Mouse (Mus musculus): ENCODE data around the gene Ugt2b34. TPM values are rescaled to one million over a fixed set of nuclear protein-coding genes. Genes with fewer than 3 reads are reported as not detected.
"Not testable (repeated sequence)": the region's sequence is repeated elsewhere in the genome, so short reads cannot be mapped to it uniquely, and the experiment has no call there.

Gene Ugt2b34
- polyA plus RNA-seq, 1 experiment from 2014 or later: 64.1 TPM

DNA sequence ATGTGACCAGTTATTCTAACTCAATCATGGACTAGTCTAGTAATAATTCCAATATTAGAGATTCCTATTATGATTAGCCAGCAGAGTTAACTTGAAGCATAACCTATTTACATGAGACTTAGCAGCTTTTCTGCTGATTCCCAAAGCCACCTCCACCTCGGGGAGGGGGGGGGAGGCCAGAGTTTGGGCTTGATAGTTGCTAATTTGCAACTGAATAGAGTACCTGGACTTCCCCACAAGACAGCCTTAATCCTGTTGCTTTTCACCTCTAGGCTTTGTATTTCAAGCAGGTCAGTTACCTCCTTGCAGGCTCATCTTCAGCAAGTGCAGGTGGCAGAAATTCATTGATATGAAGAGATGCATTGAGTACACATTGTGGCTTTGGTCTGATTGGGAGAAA is 49.1 kb downstream of the Ugt2b34 start:
- no peak for TF ChIP-seq EP300 (optimal IDR thresholded peaks at IDR 0.05)
- no peak for TF ChIP-seq CTCF (IDR thresholded peaks at IDR 0.05; ENCODE audit: low read depth)
- Histone ChIP-seq H3K9ac (ENCODE audit: low read length) (no peak overlapping the region), H3K4me2 (replicated peaks; ENCODE audit: low read depth) (no peak overlapping the region), H3K27ac (replicated peaks) (no peak overlapping the region), H3K4me1 (replicated peaks; ENCODE audit: control insufficient read depth, insufficient read depth) (no peaks in the 10 kb centered on the region), H3K36me3 (ENCODE audit: control insufficient read depth, insufficient read depth, low read length) (no peaks in the 10 kb centered on the region), H3K27me3 (ENCODE audit: control insufficient read depth, insufficient read depth, low read length) (no peaks in the 10 kb centered on the region), H3K9me3 (ENCODE audit: control insufficient read depth, low read length) (no peaks in the 10 kb centered on the region), H3K4me3 (ENCODE audit: low read depth, low read length) (no peak overlapping the region)
- no peak for DNase-seq (ENCODE audit: low spot score)
- no peak for ATAC-seq (ENCODE audit: low FRiP score, low TSS enrichment)
- WGBS: 42% methylated on average over 1 of the region's 1 CpGs

DNA sequence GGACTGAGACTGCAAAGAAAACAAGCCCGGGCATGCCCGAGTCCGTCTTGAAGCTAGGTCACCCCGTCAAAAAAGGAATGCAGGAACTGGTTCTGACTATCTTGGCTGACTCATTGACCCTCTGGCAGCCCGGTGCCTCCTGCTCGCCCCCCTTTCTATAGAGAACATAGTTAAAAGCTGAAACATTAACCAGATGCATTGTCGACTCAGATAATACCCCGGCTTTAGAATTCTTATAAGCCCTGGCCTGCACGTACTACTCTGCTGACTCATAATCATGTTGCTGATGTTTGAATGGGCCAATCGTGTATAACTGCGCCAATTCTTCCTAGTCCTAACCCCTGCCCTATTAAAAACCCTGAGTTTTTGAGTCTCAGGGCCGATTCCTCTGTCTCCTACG is 50.2 kb downstream of the Ugt2b34 start:
- DNase-seq (ENCODE audit: low spot score) (peak; percentile 45), ATAC-seq (ENCODE audit: low FRiP score, low TSS enrichment) (peak; percentile 93)
- H3K9me3 ChIP-seq (ENCODE audit: control insufficient read depth, low read length); H3K27me3 ChIP-seq (ENCODE audit: control insufficient read depth, insufficient read depth, low read length); H3K36me3 ChIP-seq (ENCODE audit: control insufficient read depth, insufficient read depth, low read length); H3K9ac ChIP-seq (ENCODE audit: low read length); H3K4me1 ChIP-seq (replicated peaks; ENCODE audit: control insufficient read depth, insufficient read depth); H3K4me3 ChIP-seq (ENCODE audit: low read depth, low read length); H3K4me2 ChIP-seq (replicated peaks; ENCODE audit: low read depth): not testable (repeated sequence)
- 38% methylated on average over 13 of the region's 13 CpGs for WGBS
- peak overlapping the region; percentile 8 for H3K27ac ChIP-seq (replicated peaks)

DNA sequence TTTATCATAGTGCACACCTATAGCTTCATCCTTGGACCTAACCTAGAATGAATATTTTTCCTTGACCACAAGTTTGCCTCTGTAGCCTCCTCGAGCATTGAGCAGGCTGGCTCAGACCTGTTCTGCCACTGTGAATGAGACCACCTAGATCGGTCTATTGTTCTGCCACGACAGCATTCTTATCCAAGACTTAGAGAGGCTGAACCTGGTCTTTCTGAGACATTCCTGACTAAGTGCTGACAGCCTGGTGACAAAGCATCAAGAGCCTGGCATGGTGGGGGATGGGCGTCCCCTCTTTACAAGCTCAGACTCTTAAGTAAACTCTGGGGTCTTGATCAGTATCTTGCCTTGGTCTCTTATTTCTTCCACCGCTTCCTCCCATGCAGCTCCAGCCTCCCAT is 55.1 kb downstream of the Ugt2b34 start:
- TF ChIP-seq EP300 (optimal IDR thresholded peaks at IDR 0.05) (no peak), CTCF (IDR thresholded peaks at IDR 0.05; ENCODE audit: low read depth) (no peak)
- no peak for DNase-seq (ENCODE audit: low spot score)
- H3K36me3 ChIP-seq (ENCODE audit: control insufficient read depth, insufficient read depth, low read length): no peaks in the 10 kb centered on the region
- no peak overlapping the region for H3K27ac ChIP-seq (replicated peaks)
- no peak for ATAC-seq (ENCODE audit: low FRiP score, low TSS enrichment)
- no peaks in the 10 kb centered on the region for H3K9me3 ChIP-seq (ENCODE audit: control insufficient read depth, low read length)
- WGBS: 43% methylated on average over 5 of the region's 5 CpGs
- no peak overlapping the region for H3K4me2 ChIP-seq (replicated peaks; ENCODE audit: low read depth)
- no peak overlapping the region for H3K9ac ChIP-seq (ENCODE audit: low read length)
- no peaks in the 10 kb centered on the region for H3K27me3 ChIP-seq (ENCODE audit: control insufficient read depth, insufficient read depth, low read length)
- H3K4me3 ChIP-seq (ENCODE audit: low read depth, low read length): no peak overlapping the region
- no peaks in the 10 kb centered on the region for H3K4me1 ChIP-seq (replicated peaks; ENCODE audit: control insufficient read depth, insufficient read depth)

DNA sequence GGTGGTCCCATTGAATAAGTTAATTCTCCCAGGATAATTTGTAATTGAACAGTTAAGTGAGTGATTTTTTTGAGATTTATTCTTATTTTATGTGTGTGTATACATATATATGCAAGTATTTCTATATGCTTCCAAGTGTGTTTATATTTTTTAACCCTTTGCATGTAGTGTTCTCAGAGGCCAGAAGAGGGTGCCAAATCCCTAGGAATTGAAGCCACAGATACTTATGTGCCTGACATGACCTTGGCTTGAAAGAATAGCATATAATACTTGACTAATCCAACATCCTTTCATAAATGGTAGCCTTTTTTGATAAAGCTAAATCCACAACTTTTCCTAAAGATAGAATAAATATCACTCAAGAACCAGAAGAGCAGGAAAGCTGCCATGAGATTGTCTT is 56.6 kb downstream of the Ugt2b34 start:
- no peaks in the 10 kb centered on the region for H3K27me3 ChIP-seq (ENCODE audit: control insufficient read depth, insufficient read depth, low read length)
- H3K4me1 ChIP-seq (replicated peaks; ENCODE audit: control insufficient read depth, insufficient read depth): no peaks in the 10 kb centered on the region
- TF ChIP-seq CTCF (IDR thresholded peaks at IDR 0.05; ENCODE audit: low read depth) (peak; percentile 81), EP300 (optimal IDR thresholded peaks at IDR 0.05) (no peak)
- H3K4me3 ChIP-seq (ENCODE audit: low read depth, low read length): no peak overlapping the region
- no peak overlapping the region for H3K9ac ChIP-seq (ENCODE audit: low read length)
- H3K9me3 ChIP-seq (ENCODE audit: control insufficient read depth, low read length): no peaks in the 10 kb centered on the region
- no peaks in the 10 kb centered on the region for H3K36me3 ChIP-seq (ENCODE audit: control insufficient read depth, insufficient read depth, low read length)
- no peak for ATAC-seq (ENCODE audit: low FRiP score, low TSS enrichment)
- no peak overlapping the region for H3K27ac ChIP-seq (replicated peaks)
- no peak overlapping the region for H3K4me2 ChIP-seq (replicated peaks; ENCODE audit: low read depth)
- peak; percentile 32 for DNase-seq (ENCODE audit: low spot score)

DNA sequence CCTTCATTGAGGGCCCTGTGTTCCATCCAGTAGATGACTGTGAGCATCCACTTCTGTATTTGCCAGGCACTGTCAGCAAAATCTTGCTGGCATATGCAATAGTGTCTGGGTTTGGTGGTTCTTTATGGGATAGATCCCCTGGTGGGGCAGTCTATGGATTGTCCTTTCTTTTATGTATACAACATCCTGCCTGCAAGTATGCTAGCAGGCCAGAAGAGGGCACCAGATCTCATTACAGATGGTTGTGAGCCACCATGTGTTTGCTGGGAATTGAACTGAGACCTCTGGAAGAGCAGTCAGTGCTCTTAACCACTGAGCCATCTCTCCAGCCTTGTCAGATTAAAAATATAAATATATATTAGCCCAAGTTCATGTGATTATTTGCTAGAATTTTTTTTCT is 65.5 kb downstream of the Ugt2b34 start:
- not testable (repeated sequence) for H3K36me3 ChIP-seq (ENCODE audit: control insufficient read depth, insufficient read depth, low read length); H3K27ac ChIP-seq (replicated peaks); H3K9ac ChIP-seq (ENCODE audit: low read length); DNase-seq (ENCODE audit: low spot score); H3K4me1 ChIP-seq (replicated peaks; ENCODE audit: control insufficient read depth, insufficient read depth); H3K4me3 ChIP-seq (ENCODE audit: low read depth, low read length); ATAC-seq (ENCODE audit: low FRiP score, low TSS enrichment); H3K27me3 ChIP-seq (ENCODE audit: control insufficient read depth, insufficient read depth, low read length); H3K4me2 ChIP-seq (replicated peaks; ENCODE audit: low read depth); H3K9me3 ChIP-seq (ENCODE audit: control insufficient read depth, low read length)
- TF ChIP-seq CTCF (IDR thresholded peaks at IDR 0.05; ENCODE audit: low read depth): peak; percentile 28

DNA sequence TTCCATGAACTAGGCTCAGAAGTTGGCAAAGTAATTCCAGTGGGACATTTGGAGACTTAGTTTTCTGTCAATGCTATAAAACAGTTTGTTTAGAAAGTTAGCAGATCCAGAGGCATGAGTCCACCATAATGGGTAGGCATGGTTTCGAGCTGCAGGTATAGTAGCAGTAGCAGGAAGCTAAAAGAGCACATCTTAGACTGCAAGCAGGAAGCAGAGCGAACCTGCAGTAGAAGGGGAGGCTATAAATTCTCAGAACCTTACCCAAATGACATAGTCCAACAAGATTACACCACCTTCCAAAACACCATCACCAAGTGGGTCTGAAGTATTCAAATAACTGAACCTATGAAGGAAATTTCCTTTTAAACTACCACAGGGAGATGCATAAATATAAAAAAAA is 66.5 kb downstream of the Ugt2b34 start:
- no peak overlapping the region for H3K9ac ChIP-seq (ENCODE audit: low read length)
- 92% methylated on average over 2 of the region's 2 CpGs for WGBS
- no peaks in the 10 kb centered on the region for H3K4me1 ChIP-seq (replicated peaks; ENCODE audit: control insufficient read depth, insufficient read depth)
- no peak for DNase-seq (ENCODE audit: low spot score)
- peaks cover 6% of the 10 kb centered on the region for H3K36me3 ChIP-seq (ENCODE audit: control insufficient read depth, insufficient read depth, low read length)
- H3K4me2 ChIP-seq (replicated peaks; ENCODE audit: low read depth): no peak overlapping the region
- no peak for ATAC-seq (ENCODE audit: low FRiP score, low TSS enrichment)
- H3K9me3 ChIP-seq (ENCODE audit: control insufficient read depth, low read length): no peaks in the 10 kb centered on the region
- TF ChIP-seq EP300 (optimal IDR thresholded peaks at IDR 0.05) (no peak), CTCF (IDR thresholded peaks at IDR 0.05; ENCODE audit: low read depth) (no peak)
- H3K4me3 ChIP-seq (ENCODE audit: low read depth, low read length): no peak overlapping the region
- no peaks in the 10 kb centered on the region for H3K27me3 ChIP-seq (ENCODE audit: control insufficient read depth, insufficient read depth, low read length)
- H3K27ac ChIP-seq (replicated peaks): no peak overlapping the region

Other genes starting within 250 kb of the Ugt2b34 start
- gene Tmprss11b, start 230.6 kb downstream of the Ugt2b34 start, polyA plus RNA-seq (2015; fragmentation: Nextera tagmentation; extraction: Ambion mirVana): 0.84 and 1.7 TPM in 2 replicates
- 1.4 TPM in 2 replicates for gene Tmprss11e, start 161.1 kb downstream of the Ugt2b34 start, polyA plus RNA-seq (2015; fragmentation: Nextera tagmentation; extraction: Ambion mirVana)
- 17.8 and 18.4 TPM in 2 replicates for gene Ythdc1, start 102.7 kb downstream of the Ugt2b34 start, polyA plus RNA-seq (2015; fragmentation: Nextera tagmentation; extraction: Ambion mirVana)
- gene Ugt2b1, start 19.6 kb upstream of the Ugt2b34 start, polyA plus RNA-seq (2015; fragmentation: Nextera tagmentation; extraction: Ambion mirVana): not detected in 2 replicates
- 0.55 and 0.70 TPM in 2 replicates for gene Ugt2b35, start 93.9 kb upstream of the Ugt2b34 start, polyA plus RNA-seq (2015; fragmentation: Nextera tagmentation; extraction: Ambion mirVana)
- gene Ugt2b36, start 185.6 kb upstream of the Ugt2b34 start, polyA plus RNA-seq (2015; fragmentation: Nextera tagmentation; extraction: Ambion mirVana): 0.16 and 0.17 TPM in 2 replicates
- gene Ugt2b5, start 233.4 kb upstream of the Ugt2b34 start, polyA plus RNA-seq (2015; fragmentation: Nextera tagmentation; extraction: Ambion mirVana): 0.19 and 0.24 TPM in 2 replicates

All from stomach, postnatal 0 days (tissue).